Comparison of ENCODE assay signal across 10 mouse cellular contexts in genomic region chr17:57770904-57771303, GRCm38 (mm10). TPM values are rescaled to one million over a fixed set of nuclear protein-coding genes. Genes with fewer than 3 reads are reported as not detected.
DNase-seq lines count a peak whose midpoint lies in the region; ATAC-seq and TF ChIP-seq lines count a peak whose summit lies in the region.
"Had no signal": no experiment of that assay in that cellular context is flagged by ENCODE, and none has a peak within 500 bp of the region (broad histone marks: within the 10 kb centered on the region; RNA-seq: fewer than 3 reads in every experiment).

No protein-coding gene starts in this region.

- TF ChIP-seq POLR2A in kidney, adult 2 months (IDR thresholded peaks at IDR 0.05; ENCODE audit: low read depth, low read length), result no peak
- TF ChIP-seq POLR2A in lung, adult 2 months (IDR thresholded peaks at IDR 0.05; ENCODE audit: borderline replicate concordance, extremely low read depth, low read depth, low read length), result no peak

- H3K27me3 ChIP-seq in kidney, adult 2 months (replicated peaks; ENCODE audit: control insufficient read depth, insufficient read depth, low read length), result no peaks in the 10 kb centered on the region
- H3K27me3 ChIP-seq in kidney, embryonic 16.5 days (ENCODE audit: insufficient read depth, low read length), result no peaks in the 10 kb centered on the region
- no peaks in the 10 kb centered on the region for H3K27me3 ChIP-seq in forebrain, postnatal 0 days (ENCODE audit: insufficient read depth, low read length)
- no peaks in the 10 kb centered on the region for H3K27me3 ChIP-seq in midbrain, embryonic 15.5 days (replicated peaks)
- H3K27me3 ChIP-seq: heart, embryonic 13.5 days; limb, embryonic 15.5 days had no signal

- peak; percentile 24 for DNase-seq in kidney, adult 2 months
- peak; percentile 27 for DNase-seq in NIH3T3 (ENCODE audit: low read depth)
- DNase-seq in forebrain, postnatal 0 days, result peak; percentile 80
- no peak for DNase-seq in ovary, adult 18-20 months (ENCODE audit: low spot score)
- DNase-seq in kidney, adult 18-20 months, result no peak
- no peak for DNase-seq in lung, adult 2 months

- TF ChIP-seq CTCF in kidney, adult 2 months (conservative IDR thresholded peaks at IDR 0.05; ENCODE audit: insufficient read depth, insufficient read length, low read depth, low read length), result no peak
- TF ChIP-seq CTCF in forebrain, postnatal 0 days (IDR thresholded peaks at IDR 0.05; ENCODE audit: low read depth), result peak; percentile 87
- no peak for TF ChIP-seq CTCF in lung, adult 2 months (IDR thresholded peaks at IDR 0.05; ENCODE audit: insufficient read depth, low read length)

- WGBS in kidney, adult 2 months, result 13% methylated on average over 4 of the region's 4 CpGs
- 24% methylated on average over 4 of the region's 4 CpGs for WGBS in kidney, embryonic 16.5 days
- 19% methylated on average over 4 of the region's 4 CpGs for whole genome bisulfite sequencing in forebrain, postnatal 0 days
- WGBS in midbrain, embryonic 15.5 days, result 12% methylated on average over 4 of the region's 4 CpGs
- 9% methylated on average over 4 of the region's 4 CpGs for WGBS in lung, adult 2 months

- H3K4me2 ChIP-seq in kidney, embryonic 16.5 days (replicated peaks; ENCODE audit: low read depth, low read length), result no peak overlapping the region
- H3K4me2 ChIP-seq in forebrain, postnatal 0 days (ENCODE audit: low read depth), result peak overlapping the region; percentile 60; the same call in 1 of the 2 replicates
- H3K4me2 ChIP-seq in midbrain, embryonic 15.5 days, result peak overlapping the region; percentile 54; the same call in 1 of the 2 replicates
- H3K4me2 ChIP-seq: heart, embryonic 13.5 days; limb, embryonic 15.5 days had no signal

- H3K4me1 ChIP-seq in kidney, adult 2 months (ENCODE audit: control insufficient read depth, insufficient read depth, low read length), result no peaks in the 10 kb centered on the region
- H3K4me1 ChIP-seq in kidney, embryonic 16.5 days (ENCODE audit: insufficient read depth, low read length), result no peaks in the 10 kb centered on the region
- H3K4me1 ChIP-seq in forebrain, postnatal 0 days (ENCODE audit: insufficient read depth), result no peaks in the 10 kb centered on the region
- 0 out of 2 replicates have a peak, but pooled peaks cover 6% of the 10 kb centered on the region for H3K4me1 ChIP-seq in midbrain, embryonic 15.5 days
- no peaks in the 10 kb centered on the region for H3K4me1 ChIP-seq in lung, adult 2 months (ENCODE audit: control insufficient read depth, insufficient read depth, low read length)
- H3K4me1 ChIP-seq: heart, embryonic 13.5 days; limb, embryonic 15.5 days had no signal

- H3K27ac ChIP-seq in kidney, adult 2 months (ENCODE audit: insufficient read depth, low read depth, low read length), result no peak overlapping the region
- no peak overlapping the region for H3K27ac ChIP-seq in kidney, embryonic 16.5 days (ENCODE audit: low read length)
- H3K27ac ChIP-seq in forebrain, postnatal 0 days (ENCODE audit: low read depth, low read length), result no peak overlapping the region
- H3K27ac ChIP-seq in midbrain, embryonic 15.5 days, result no peak overlapping the region
- H3K27ac ChIP-seq: heart, embryonic 13.5 days; limb, embryonic 15.5 days had no signal

- H3K9ac ChIP-seq in kidney, embryonic 16.5 days (replicated peaks; ENCODE audit: low read length), result no peak overlapping the region
- no peak overlapping the region for H3K9ac ChIP-seq in forebrain, postnatal 0 days
- no peak overlapping the region for H3K9ac ChIP-seq in midbrain, embryonic 15.5 days
- H3K9ac ChIP-seq: heart, embryonic 13.5 days; limb, embryonic 15.5 days had no signal

- ATAC-seq in kidney, embryonic 16.5 days (ENCODE audit: low FRiP score, low TSS enrichment), result no peak
- ATAC-seq in forebrain, postnatal 0 days, result peak; percentile 83
- peak; percentile 83 for ATAC-seq in midbrain, embryonic 15.5 days (replicated peaks)

- no peak overlapping the region for H3K4me3 ChIP-seq in kidney, adult 2 months (ENCODE audit: insufficient read depth, low read depth, low read length)
- no peak overlapping the region for H3K4me3 ChIP-seq in kidney, embryonic 16.5 days (ENCODE audit: low read length)
- peak overlapping the region; percentile 41 for H3K4me3 ChIP-seq in forebrain, postnatal 0 days (ENCODE audit: low read depth, low read length)
- peak overlapping the region; percentile 15 for H3K4me3 ChIP-seq in midbrain, embryonic 15.5 days
- no peak overlapping the region for H3K4me3 ChIP-seq in lung, adult 2 months (replicated peaks; ENCODE audit: extremely low read depth, low read depth, low read length)
- H3K4me3 ChIP-seq: heart, embryonic 13.5 days; limb, embryonic 15.5 days had no signal

- H3K9me3 ChIP-seq in kidney, embryonic 16.5 days (ENCODE audit: low read length), result no peaks in the 10 kb centered on the region
- no peaks in the 10 kb centered on the region for H3K9me3 ChIP-seq in forebrain, postnatal 0 days (ENCODE audit: low read length)
- no peaks in the 10 kb centered on the region for H3K9me3 ChIP-seq in midbrain, embryonic 15.5 days
- H3K9me3 ChIP-seq: heart, embryonic 13.5 days; limb, embryonic 15.5 days had no signal

- no peaks in the 10 kb centered on the region for H3K36me3 ChIP-seq in kidney, adult 2 months (ENCODE audit: control insufficient read depth, insufficient read depth, low read length)
- no peaks in the 10 kb centered on the region for H3K36me3 ChIP-seq in kidney, embryonic 16.5 days (ENCODE audit: insufficient read depth, low read length)
- H3K36me3 ChIP-seq in forebrain, postnatal 0 days (ENCODE audit: insufficient read depth), result no peaks in the 10 kb centered on the region
- H3K36me3 ChIP-seq in midbrain, embryonic 15.5 days (replicated peaks), result no peaks in the 10 kb centered on the region
- H3K36me3 ChIP-seq: heart, embryonic 13.5 days; limb, embryonic 15.5 days had no signal

RNA-seq across cellular contexts. Expression of gene Cntnap5c, which starts 1.5 kb away (rescaled TPM):
- polyA plus RNA-seq in kidney, adult 2 months (2012; rRNA removed), result not detected in 2 replicates
- polyA plus RNA-seq in kidney, embryonic 16.5 days (2015; fragmentation: Nextera tagmentation; extraction: Ambion mirVana), result not detected in 2 replicates
- total RNA-seq in forebrain, postnatal 0 days (2014; rRNA removed), result 4.8 and 6.4 TPM in 2 replicates
- 1.0 and 1.7 TPM in 2 replicates for polyA plus RNA-seq in forebrain, postnatal 0 days (2015; fragmentation: Nextera tagmentation; extraction: Ambion mirVana)
- polyA plus RNA-seq in midbrain, embryonic 15.5 days (2015; fragmentation: Nextera tagmentation; extraction: Ambion mirVana), result 3.2 and 3.6 TPM in 2 replicates
- not detected in 2 replicates for polyA plus RNA-seq in lung, adult 2 months (2012; rRNA removed)
- polyA plus RNA-seq: heart, embryonic 13.5 days; limb, embryonic 15.5 days had no signal

RNA-seq across cellular contexts. Expression of gene Gm21834, which starts 28.9 kb away (rescaled TPM):
- not detected in 2 replicates for polyA plus RNA-seq in kidney, adult 2 months (2012; rRNA removed)
- polyA plus RNA-seq in kidney, embryonic 16.5 days (2015; fragmentation: Nextera tagmentation; extraction: Ambion mirVana), result not detected in 2 replicates
- not detected in 2 replicates for total RNA-seq in forebrain, postnatal 0 days (2014; rRNA removed)
- polyA plus RNA-seq in forebrain, postnatal 0 days (2015; fragmentation: Nextera tagmentation; extraction: Ambion mirVana), result not detected in 2 replicates
- not detected in 2 replicates for polyA plus RNA-seq in midbrain, embryonic 15.5 days (2015; fragmentation: Nextera tagmentation; extraction: Ambion mirVana)
- polyA plus RNA-seq in lung, adult 2 months (2012; rRNA removed), result not detected in 2 replicates
- polyA plus RNA-seq: heart, embryonic 13.5 days; limb, embryonic 15.5 days had no signal

Comparison
In these comparisons a context has a peak if more than half of its experiments do, and no peak if none do; other contexts are left out.
1. DNase-seq: peak in kidney, adult 2 months (single experiment), NIH3T3 (single experiment) and forebrain, postnatal 0 days (single experiment); none in ovary, adult 18-20 months (single experiment), kidney, adult 18-20 months (single experiment) and lung, adult 2 months (single experiment).
2. H3K4me3 ChIP-seq: peak in forebrain, postnatal 0 days (single experiment) and midbrain, embryonic 15.5 days (single experiment); none in kidney, adult 2 months (single experiment), kidney, embryonic 16.5 days (single experiment) and lung, adult 2 months (single experiment).